21 mouse cellular contexts compared by ENCODE assay signal in the genomic region with DNA sequence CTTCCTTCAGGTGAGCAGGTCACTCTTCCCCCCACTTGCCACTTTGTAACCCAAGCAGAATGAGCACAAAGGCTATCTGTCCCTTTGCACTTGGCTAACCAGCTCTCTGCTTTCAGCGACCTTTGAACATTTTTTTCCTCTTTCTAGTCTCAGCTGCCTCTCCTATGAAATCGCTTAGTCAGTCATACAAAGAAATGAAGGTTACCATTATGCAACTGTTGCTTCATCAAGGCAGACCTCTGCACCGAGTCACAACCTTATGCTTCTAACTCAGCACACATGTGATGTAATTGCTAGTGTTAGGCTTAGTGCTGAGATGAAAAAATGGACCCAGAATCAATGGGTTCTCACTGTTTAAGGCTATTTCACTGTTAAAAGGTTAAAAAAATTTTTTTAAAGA. TPM values are rescaled to one million over a fixed set of nuclear protein-coding genes. Genes with fewer than 3 reads are reported as not detected.
A peak's percentile ranks its signal among the peaks of the same experiment; 100 is the strongest.
DNase-seq lines count a peak whose midpoint lies in the region; ATAC-seq and TF ChIP-seq lines count a peak whose summit lies in the region.
"Had no signal": no experiment of that assay in that cellular context is flagged by ENCODE, and none has a peak within 500 bp of the region (broad histone marks: within the 10 kb centered on the region; RNA-seq: fewer than 3 reads in every experiment).

No protein-coding gene starts in this region.

- H3K4me3 ChIP-seq in kidney, adult 2 months (ENCODE audit: insufficient read depth, low read depth, low read length) = no peak overlapping the region
- no peak overlapping the region for H3K4me3 ChIP-seq in kidney, embryonic 16.5 days (ENCODE audit: low read length)
- H3K4me3 ChIP-seq in lung, postnatal 0 days (ENCODE audit: low read depth, low read length) = no peak overlapping the region
- no peak overlapping the region for H3K4me3 ChIP-seq in intestine, postnatal 0 days (ENCODE audit: low read depth, low read length)
- H3K4me3 ChIP-seq: embryonic facial prominence, embryonic 12.5 days; forebrain, embryonic 15.5 days; layer of hippocampus, adult 2 months; megakaryocyte, embryonic 14.5 days; midbrain, embryonic 15.5 days had no signal

- H3K27ac ChIP-seq in kidney, adult 2 months (ENCODE audit: insufficient read depth, low read depth, low read length) = peak overlapping the region; percentile 59
- no peak overlapping the region for H3K27ac ChIP-seq in kidney, embryonic 16.5 days (ENCODE audit: low read length)
- no peak overlapping the region for H3K27ac ChIP-seq in lung, postnatal 0 days (ENCODE audit: low read length)
- peak overlapping the region; percentile 52 for H3K27ac ChIP-seq in intestine, postnatal 0 days (ENCODE audit: low read depth, low read length)
- H3K27ac ChIP-seq: embryonic facial prominence, embryonic 12.5 days; forebrain, embryonic 15.5 days; layer of hippocampus, adult 2 months; midbrain, embryonic 15.5 days had no signal

- H3K36me3 ChIP-seq in kidney, adult 2 months (ENCODE audit: control insufficient read depth, insufficient read depth, low read length) = no peaks in the 10 kb centered on the region
- no peaks in the 10 kb centered on the region for H3K36me3 ChIP-seq in kidney, embryonic 16.5 days (ENCODE audit: insufficient read depth, low read length)
- H3K36me3 ChIP-seq in lung, postnatal 0 days (ENCODE audit: insufficient read depth, low read length) = no peaks in the 10 kb centered on the region
- no peaks in the 10 kb centered on the region for H3K36me3 ChIP-seq in intestine, postnatal 0 days (ENCODE audit: control insufficient read depth, insufficient read depth)
- H3K36me3 ChIP-seq: embryonic facial prominence, embryonic 12.5 days; forebrain, embryonic 15.5 days; midbrain, embryonic 15.5 days had no signal

- no peaks in the 10 kb centered on the region for H3K9me3 ChIP-seq in kidney, embryonic 16.5 days (ENCODE audit: low read length)
- H3K9me3 ChIP-seq in lung, postnatal 0 days (ENCODE audit: low read length) = no peaks in the 10 kb centered on the region
- H3K9me3 ChIP-seq in intestine, postnatal 0 days (ENCODE audit: control insufficient read depth) = no peaks in the 10 kb centered on the region
- H3K9me3 ChIP-seq: embryonic facial prominence, embryonic 12.5 days; forebrain, embryonic 15.5 days; megakaryocyte, embryonic 14.5 days; midbrain, embryonic 15.5 days had no signal

- H3K27me3 ChIP-seq in kidney, adult 2 months (replicated peaks; ENCODE audit: control insufficient read depth, insufficient read depth, low read length) = no peaks in the 10 kb centered on the region
- H3K27me3 ChIP-seq in kidney, embryonic 16.5 days (ENCODE audit: insufficient read depth, low read length) = no peaks in the 10 kb centered on the region
- no peaks in the 10 kb centered on the region for H3K27me3 ChIP-seq in lung, postnatal 0 days (replicated peaks; ENCODE audit: insufficient read depth, low read length)
- H3K27me3 ChIP-seq in intestine, postnatal 0 days (replicated peaks; ENCODE audit: control insufficient read depth, insufficient read depth, low read length) = no peaks in the 10 kb centered on the region
- H3K27me3 ChIP-seq: embryonic facial prominence, embryonic 12.5 days; forebrain, embryonic 15.5 days; midbrain, embryonic 15.5 days had no signal

- no peak for TF ChIP-seq CTCF in kidney, adult 2 months (conservative IDR thresholded peaks at IDR 0.05; ENCODE audit: insufficient read depth, insufficient read length, low read depth, low read length)
- TF ChIP-seq CTCF in lung, postnatal 0 days (IDR thresholded peaks at IDR 0.05) = no peak
- TF ChIP-seq CTCF in intestine, postnatal 0 days (IDR thresholded peaks at IDR 0.05; ENCODE audit: low read depth) = no peak

- DNase-seq in kidney, adult 2 months = peak; percentile 89
- peak; percentile 46 for DNase-seq in lung, postnatal 0 days (ENCODE audit: low spot score)
- no peak for DNase-seq in lung, postnatal 4 days
- no peak for DNase-seq in MN1 (ENCODE audit: low spot score)
- DNase-seq in spleen, adult 12 weeks (ENCODE audit: low spot score) = no peak
- DNase-seq: cerebellum, adult 8-10 months; gastrocnemius, postnatal 36 days; heart, postnatal 36 days; lung, adult 2 months; retina, postnatal 1 day; thymus, postnatal 4 days had no signal

- H3K4me1 ChIP-seq in kidney, adult 2 months (ENCODE audit: control insufficient read depth, insufficient read depth, low read length) = peaks cover 2% of the 10 kb centered on the region; the same call in 1 of the 2 replicates
- H3K4me1 ChIP-seq in kidney, embryonic 16.5 days (ENCODE audit: insufficient read depth, low read length) = 0 out of 2 replicates have a peak, but pooled peaks cover 4% of the 10 kb centered on the region
- no peaks in the 10 kb centered on the region for H3K4me1 ChIP-seq in lung, postnatal 0 days (ENCODE audit: insufficient read depth, low read depth, low read length)
- H3K4me1 ChIP-seq in intestine, postnatal 0 days (replicated peaks; ENCODE audit: control insufficient read depth, insufficient read depth, low read length) = no peaks in the 10 kb centered on the region
- H3K4me1 ChIP-seq: embryonic facial prominence, embryonic 12.5 days; forebrain, embryonic 15.5 days; megakaryocyte, embryonic 14.5 days; midbrain, embryonic 15.5 days had no signal

- no peak overlapping the region for H3K4me2 ChIP-seq in kidney, embryonic 16.5 days (replicated peaks; ENCODE audit: low read depth, low read length)
- H3K4me2 ChIP-seq in lung, postnatal 0 days (replicated peaks; ENCODE audit: low read depth, low read length) = no peak overlapping the region
- H3K4me2 ChIP-seq in intestine, postnatal 0 days (replicated peaks; ENCODE audit: low read depth) = no peak overlapping the region
- H3K4me2 ChIP-seq: embryonic facial prominence, embryonic 12.5 days; forebrain, embryonic 15.5 days; heart, embryonic 11.5 days; midbrain, embryonic 15.5 days had no signal

- no peak for TF ChIP-seq POLR2A in kidney, adult 2 months (IDR thresholded peaks at IDR 0.05; ENCODE audit: low read depth, low read length)

- peak; percentile 46; the same call in 1 of the 2 replicates for TF ChIP-seq EP300 in lung, postnatal 0 days (IDR thresholded peaks at IDR 0.05)

- WGBS in kidney, adult 2 months = 61% methylated on average over 3 of the region's 3 CpGs
- 70% methylated on average over 3 of the region's 3 CpGs for WGBS in kidney, embryonic 16.5 days
- WGBS in lung, postnatal 0 days = 49% methylated on average over 3 of the region's 3 CpGs
- WGBS in intestine, postnatal 0 days = 39% methylated on average over 3 of the region's 3 CpGs

- ATAC-seq in kidney, embryonic 16.5 days (ENCODE audit: low FRiP score, low TSS enrichment) = no peak
- ATAC-seq in lung, postnatal 0 days = peak; percentile 48
- peak; percentile 98 for ATAC-seq in intestine, postnatal 0 days
- ATAC-seq: forebrain, embryonic 15.5 days; hindbrain, embryonic 16.5 days; midbrain, embryonic 15.5 days had no signal

- no peak overlapping the region for H3K9ac ChIP-seq in kidney, embryonic 16.5 days (replicated peaks; ENCODE audit: low read length)
- no peak overlapping the region for H3K9ac ChIP-seq in lung, postnatal 0 days (replicated peaks; ENCODE audit: low read depth)
- no peak overlapping the region for H3K9ac ChIP-seq in intestine, postnatal 0 days (ENCODE audit: low read depth, low read length)
- H3K9ac ChIP-seq: embryonic facial prominence, embryonic 12.5 days; forebrain, embryonic 15.5 days; midbrain, embryonic 15.5 days had no signal

RNA-seq across cellular contexts. Expression of gene Tchhl1, which starts 1.1 kb away (rescaled TPM):
- 0.34 and 0.47 TPM in 2 replicates for polyA plus RNA-seq in kidney, adult 2 months (2012; rRNA removed)
- polyA plus RNA-seq in kidney, embryonic 16.5 days (2015; fragmentation: Nextera tagmentation; extraction: Ambion mirVana) = 0.64 and 0.66 TPM in 2 replicates
- not detected in 2 replicates for polyA plus RNA-seq in lung, postnatal 0 days (2015; fragmentation: Nextera tagmentation; extraction: Ambion mirVana)
- polyA plus RNA-seq in intestine, postnatal 0 days (2015; fragmentation: Nextera tagmentation; extraction: Ambion mirVana) = 0.12 and 0.27 TPM in 2 replicates
- polyA plus RNA-seq: cortical plate, adult 2 months; embryonic facial prominence, embryonic 12.5 days; forebrain, embryonic 15.5 days; heart, embryonic 11.5 days; hindbrain, embryonic 16.5 days; lung, adult 2 months; midbrain, embryonic 15.5 days had no signal

RNA-seq across cellular contexts. Expression of gene Tchh, which starts 27.5 kb away (rescaled TPM):
- polyA plus RNA-seq in kidney, adult 2 months (2012; rRNA removed) = 0.83 and 1.5 TPM in 2 replicates
- polyA plus RNA-seq in kidney, embryonic 16.5 days (2015; fragmentation: Nextera tagmentation; extraction: Ambion mirVana) = 5.7 and 6.7 TPM in 2 replicates
- polyA plus RNA-seq in lung, postnatal 0 days (2015; fragmentation: Nextera tagmentation; extraction: Ambion mirVana) = 4.2 and 5.1 TPM in 2 replicates
- polyA plus RNA-seq in intestine, postnatal 0 days (2015; fragmentation: Nextera tagmentation; extraction: Ambion mirVana) = 2.5 and 3.7 TPM in 2 replicates

RNA-seq across cellular contexts. Expression of gene S100a11, which starts 50.7 kb away (rescaled TPM):
- 183 and 285 TPM in 2 replicates for polyA plus RNA-seq in kidney, adult 2 months (2012; rRNA removed)
- polyA plus RNA-seq in kidney, embryonic 16.5 days (2015; fragmentation: Nextera tagmentation; extraction: Ambion mirVana) = 1,206 and 1,400 TPM in 2 replicates
- polyA plus RNA-seq in lung, postnatal 0 days (2015; fragmentation: Nextera tagmentation; extraction: Ambion mirVana) = 2,427 and 2,513 TPM in 2 replicates
- 965 and 1,093 TPM in 2 replicates for polyA plus RNA-seq in intestine, postnatal 0 days (2015; fragmentation: Nextera tagmentation; extraction: Ambion mirVana)

Comparison
In these comparisons a context has a peak if more than half of its experiments do, and no peak if none do; other contexts are left out.
1. DNase-seq: peak in kidney, adult 2 months (single experiment) and lung, postnatal 0 days (single experiment); none in lung, postnatal 4 days (0 of 2), MN1 (single experiment) and spleen, adult 12 weeks (single experiment).
2. H3K27ac ChIP-seq: peak in kidney, adult 2 months (single experiment) and intestine, postnatal 0 days (single experiment); none in kidney, embryonic 16.5 days (single experiment) and lung, postnatal 0 days (single experiment).